Mouse (Mus musculus) thymus, adult 2 months (tissue): ENCODE results near the gene 1700029P11Rik. TPM values are rescaled to one million over a fixed set of nuclear protein-coding genes. Genes with fewer than 3 reads are reported as not detected.

Experiments used
- DNase-seq: peaks from one replicate; pipeline ENCODE4 v3.0.0; 2021
- H3K27ac ChIP-seq: fragments of 200-500 bp; 2 replicates; pipeline ENCODE4 v1.5.1; 2012; ENCODE audit warnings: low read length, control low read depth; ENCODE audit not compliant: control insufficient read depth, insufficient read depth
- H3K27me3 ChIP-seq: fragments of 200-500 bp; 2 replicates; pipeline ENCODE4 v1.6.1; 2012; ENCODE audit warnings: mild to moderate bottlenecking, low read length, moderate library complexity, mixed read lengths; ENCODE audit not compliant: control insufficient read depth, insufficient read depth
- H3K36me3 ChIP-seq: fragments of 200-500 bp; 2 replicates; pipeline ENCODE4 v1.6.1; 2012; ENCODE audit warnings: mild to moderate bottlenecking, low read length, moderate library complexity; ENCODE audit not compliant: control insufficient read depth, insufficient read depth
- H3K4me1 ChIP-seq: fragments of 200-500 bp; replicated peaks from 2 replicates; pipeline ENCODE4 v1.6.1; 2012; ENCODE audit warnings: low read length; ENCODE audit not compliant: control insufficient read depth, insufficient read depth
- H3K4me3 ChIP-seq: fragments of 200-500 bp; 2 replicates; pipeline ENCODE4 v1.5.1; 2012; ENCODE audit warnings: mild to moderate bottlenecking, low read length, control low read depth, moderate library complexity; ENCODE audit not compliant: control insufficient read depth, insufficient read depth
- CTCF ChIP-seq: fragments of 200-500 bp; IDR thresholded peaks from 2 replicates; pipeline ENCODE4 v1.5.1; 2012; ENCODE audit warnings: mild to moderate bottlenecking, control low read depth, low read length, moderate library complexity, borderline replicate concordance; ENCODE audit not compliant: control insufficient read depth, poor library complexity, insufficient read depth; ENCODE audit errors: extremely low read depth
- POLR2A ChIP-seq: fragments of 200-500 bp; IDR thresholded peaks from 2 replicates; pipeline ENCODE4 v1.6.1; 2012; ENCODE audit warnings: mild to moderate bottlenecking, low read length, control low read depth, moderate library complexity; ENCODE audit not compliant: control insufficient read depth, poor library complexity, insufficient read depth; ENCODE audit errors: extremely low read depth
- WGBS: fragments of 180-500 bp; shearing (Covaris S2); methylation state at CpG from one replicate; pipeline ENCODE4 v1.1.7; 2018; 5-methylcytosine and 5-hydroxymethylcytosine counted together
- polyA plus RNA-seq: library from polyadenylated mRNA; depleted of rRNA; stranded (reverse); fragments of >200 nt; gene quantifications from 2 replicates; pipeline ENCODE4 v1.2.3, GENCODE M21; 2012; rRNA removed

Gene 1700029P11Rik
- not detected in 2 replicates for polyA plus RNA-seq

GRCm38 (mm10) chr15:81980321-81980720, at the start of gene 1700029P11Rik:
1700029P11Rik (plus strand) TSS chr15:81980540.
- TF ChIP-seq CTCF, result no peak
- 97% methylated on average over 23 of the region's 23 CpGs for WGBS
- Histone ChIP-seq H3K27me3 (no peaks in the 10 kb centered on the region), H3K27ac (no peak within 1 kb of the TSS), H3K36me3 (no peaks in the 10 kb centered on the region), H3K4me3 (no peak within 1 kb of the TSS), H3K4me1 (no peaks in the 10 kb centered on the region)
- no peak for DNase-seq

- DNase-seq, result peak; percentile 53
- no peak for TF ChIP-seq CTCF
- TF ChIP-seq POLR2A, result no peak
- Histone ChIP-seq H3K36me3 (no peaks in the 10 kb centered on the region), H3K4me1 (peaks cover 16% of the 10 kb centered on the region), H3K4me3 (no peak overlapping the region), H3K27me3 (no peaks in the 10 kb centered on the region), H3K27ac (no peak overlapping the region)
- 14% methylated on average over 12 of the region's 12 CpGs for WGBS
Measured at GRCm38 (mm10) chr15:81932951-81933470, 47.3 kb upstream of the 1700029P11Rik start.

GRCm38 (mm10) chr15:81933986-81934385, 46.4 kb upstream of the 1700029P11Rik start:
- Histone ChIP-seq H3K27me3 (no peaks in the 10 kb centered on the region), H3K4me3 (no peak overlapping the region), H3K36me3 (no peaks in the 10 kb centered on the region), H3K27ac (no peak overlapping the region), H3K4me1 (peaks cover 16% of the 10 kb centered on the region)
- TF ChIP-seq CTCF (no peak), POLR2A (no peak)
- DNase-seq, result no peak
- 91% methylated on average over 1 of the region's 1 CpGs for WGBS

GRCm38 (mm10) chr15:81935869-81936637, 44.3 kb upstream of the 1700029P11Rik start:
- H3K4me3 ChIP-seq, result no peak overlapping the region
- TF ChIP-seq CTCF (no peak), POLR2A (no peak)
- 75% methylated on average over 7 of the region's 7 CpGs for whole genome bisulfite sequencing
- DNase-seq, result no peak
- peaks cover 16% of the 10 kb centered on the region for H3K4me1 ChIP-seq
- no peak overlapping the region for H3K27ac ChIP-seq
- no peaks in the 10 kb centered on the region for H3K36me3 ChIP-seq
- no peaks in the 10 kb centered on the region for H3K27me3 ChIP-seq

GRCm38 (mm10) chr15:81936679-81937078, 43.7 kb upstream of the 1700029P11Rik start, which contains the start of gene Csdc2:
Csdc2 (plus strand) TSS chr15:81936759.
- 70% methylated on average over 12 of the region's 12 CpGs for WGBS

GRCm38 (mm10) chr15:81937098-81937972, 43.0 kb upstream of the 1700029P11Rik start:
- no peak overlapping the region for H3K27ac ChIP-seq
- peaks cover 16% of the 10 kb centered on the region for H3K4me1 ChIP-seq
- 69% methylated on average over 19 of the region's 19 CpGs for WGBS
- H3K27me3 ChIP-seq, result no peaks in the 10 kb centered on the region
- no peak for TF ChIP-seq CTCF
- no peak for TF ChIP-seq POLR2A
- DNase-seq, result no peak
- no peaks in the 10 kb centered on the region for H3K36me3 ChIP-seq
- H3K4me3 ChIP-seq, result no peak overlapping the region

More at GRCm38 (mm10) chr15:81936679-81937078, 43.7 kb upstream of the 1700029P11Rik start, which contains the start of gene Csdc2:
- Histone ChIP-seq H3K4me1 (peaks cover 16% of the 10 kb centered on the region), H3K27ac (no peak within 1 kb of the TSS), H3K27me3 (no peaks in the 10 kb centered on the region), H3K4me3 (no peak within 1 kb of the TSS), H3K36me3 (no peaks in the 10 kb centered on the region)
- DNase-seq, result no peak
- TF ChIP-seq POLR2A, result no peak
- TF ChIP-seq CTCF, result no peak
